Mouse (Mus musculus): ENCODE measurements around the gene Fut4. TPM values are rescaled to one million over a fixed set of nuclear protein-coding genes. Genes with fewer than 3 reads are reported as not detected.
"Not testable (repeated sequence)": the region's sequence is repeated elsewhere in the genome, so short reads cannot be mapped to it uniquely, and the experiment has no call there.

The Fut4 gene
- polyA plus RNA-seq, 1 experiment from 2014 or later = 5.0 TPM

DNA sequence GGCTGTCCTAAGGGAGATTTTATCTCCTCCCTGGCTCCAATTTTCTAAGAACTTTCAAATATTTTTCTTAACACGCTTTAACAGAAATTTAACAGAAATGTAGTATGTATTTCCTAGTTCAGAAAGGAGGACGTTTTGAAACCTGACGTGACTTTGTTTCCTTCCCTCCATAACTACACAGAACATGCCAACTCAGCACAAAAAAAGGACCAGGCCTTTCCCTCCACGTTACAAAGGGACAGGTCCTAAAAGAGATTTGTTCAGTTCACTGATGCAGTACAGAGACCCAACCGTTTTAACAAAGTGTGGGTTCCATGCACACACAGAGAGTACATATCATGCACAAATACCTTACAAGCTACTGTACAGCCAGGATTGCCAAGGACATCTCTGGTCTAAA is 30.6 kb downstream of the Fut4 start:
- DNase-seq (ENCODE audit: low spot score) = no peak
- H3K9me3 ChIP-seq (replicated peaks; ENCODE audit: control insufficient read depth, low read length) = no peaks in the 10 kb centered on the region
- H3K36me3 ChIP-seq (replicated peaks; ENCODE audit: control insufficient read depth, insufficient read depth, low read depth, low read length) = no peaks in the 10 kb centered on the region
- no peak overlapping the region for H3K4me3 ChIP-seq (ENCODE audit: low read depth, low read length)
- 84% methylated on average over 5 of the region's 5 CpGs for WGBS
- no peak for ATAC-seq (replicated peaks; ENCODE audit: insufficient number of reproducible peaks, low FRiP score, low TSS enrichment, low read depth)
- no peaks in the 10 kb centered on the region for H3K27me3 ChIP-seq (ENCODE audit: control insufficient read depth, insufficient read depth, low read length)
- no peaks in the 10 kb centered on the region for H3K4me1 ChIP-seq (ENCODE audit: control insufficient read depth, insufficient read depth, low read length)
- no peak overlapping the region for H3K9ac ChIP-seq (replicated peaks; ENCODE audit: low read length)
- H3K27ac ChIP-seq (replicated peaks; ENCODE audit: low read depth, low read length) = no peak overlapping the region
- no peak overlapping the region for H3K4me2 ChIP-seq (ENCODE audit: low read depth, low read length)

DNA sequence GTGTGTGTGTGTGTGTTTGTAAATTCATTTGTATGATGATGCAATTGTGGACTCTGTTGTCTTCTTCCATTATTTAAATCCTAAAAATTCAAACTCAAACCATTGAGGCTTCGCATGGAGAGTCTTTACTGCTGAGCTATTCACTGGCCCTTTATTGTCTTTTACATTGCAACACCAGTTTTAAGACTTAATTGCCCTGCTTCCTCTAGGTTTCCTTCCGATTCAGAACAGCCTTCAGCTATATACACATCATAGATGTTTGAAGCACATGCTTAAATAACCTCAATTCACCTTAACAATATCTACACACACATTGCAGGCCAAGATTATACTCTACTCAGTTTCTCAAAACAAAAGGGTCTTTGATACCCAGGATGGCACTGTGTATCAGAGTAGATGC is 31.8 kb downstream of the Fut4 start:
- H3K9ac ChIP-seq (replicated peaks; ENCODE audit: low read length) = no peak overlapping the region
- no peak for DNase-seq (ENCODE audit: low spot score)
- no peaks in the 10 kb centered on the region for H3K9me3 ChIP-seq (replicated peaks; ENCODE audit: control insufficient read depth, low read length)
- H3K27ac ChIP-seq (replicated peaks; ENCODE audit: low read depth, low read length) = no peak overlapping the region
- H3K36me3 ChIP-seq (replicated peaks; ENCODE audit: control insufficient read depth, insufficient read depth, low read depth, low read length) = no peaks in the 10 kb centered on the region
- no peaks in the 10 kb centered on the region for H3K27me3 ChIP-seq (ENCODE audit: control insufficient read depth, insufficient read depth, low read length)
- H3K4me3 ChIP-seq (ENCODE audit: low read depth, low read length) = no peak overlapping the region
- no peak overlapping the region for H3K4me2 ChIP-seq (ENCODE audit: low read depth, low read length)
- ATAC-seq (replicated peaks; ENCODE audit: insufficient number of reproducible peaks, low FRiP score, low TSS enrichment, low read depth) = no peak
- 40% methylated on average over 2 of the region's 2 CpGs for WGBS
- no peaks in the 10 kb centered on the region for H3K4me1 ChIP-seq (ENCODE audit: control insufficient read depth, insufficient read depth, low read length)

DNA sequence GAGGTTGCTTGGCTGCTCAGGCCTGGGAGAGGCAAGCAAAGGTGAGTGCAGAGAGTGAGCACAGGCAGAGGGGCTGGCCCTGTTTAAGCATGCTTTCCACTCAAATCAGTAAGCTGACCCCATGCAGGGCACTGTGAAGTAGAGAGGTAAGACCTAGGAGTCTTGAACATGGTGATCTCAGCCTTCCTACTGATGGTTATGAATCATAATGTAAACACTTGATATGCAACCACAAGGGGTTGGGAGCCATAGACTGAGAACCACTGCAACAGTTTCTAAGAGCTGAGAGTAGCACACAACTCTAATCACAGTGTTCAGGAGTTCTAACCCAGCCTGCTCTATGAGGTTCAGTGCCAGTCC is 33.9 kb downstream of the Fut4 start:
- H3K27me3 ChIP-seq (ENCODE audit: control insufficient read depth, insufficient read depth, low read length) = no peaks in the 10 kb centered on the region
- H3K4me3 ChIP-seq (ENCODE audit: low read depth, low read length) = no peak overlapping the region
- H3K36me3 ChIP-seq (replicated peaks; ENCODE audit: control insufficient read depth, insufficient read depth, low read depth, low read length) = no peaks in the 10 kb centered on the region
- H3K9ac ChIP-seq (replicated peaks; ENCODE audit: low read length) = no peak overlapping the region
- H3K27ac ChIP-seq (replicated peaks; ENCODE audit: low read depth, low read length) = no peak overlapping the region
- no peak for DNase-seq (ENCODE audit: low spot score)
- no peak overlapping the region for H3K4me2 ChIP-seq (ENCODE audit: low read depth, low read length)
- no peaks in the 10 kb centered on the region for H3K9me3 ChIP-seq (replicated peaks; ENCODE audit: control insufficient read depth, low read length)
- no peaks in the 10 kb centered on the region for H3K4me1 ChIP-seq (ENCODE audit: control insufficient read depth, insufficient read depth, low read length)
- ATAC-seq (replicated peaks; ENCODE audit: insufficient number of reproducible peaks, low FRiP score, low TSS enrichment, low read depth) = no peak

DNA sequence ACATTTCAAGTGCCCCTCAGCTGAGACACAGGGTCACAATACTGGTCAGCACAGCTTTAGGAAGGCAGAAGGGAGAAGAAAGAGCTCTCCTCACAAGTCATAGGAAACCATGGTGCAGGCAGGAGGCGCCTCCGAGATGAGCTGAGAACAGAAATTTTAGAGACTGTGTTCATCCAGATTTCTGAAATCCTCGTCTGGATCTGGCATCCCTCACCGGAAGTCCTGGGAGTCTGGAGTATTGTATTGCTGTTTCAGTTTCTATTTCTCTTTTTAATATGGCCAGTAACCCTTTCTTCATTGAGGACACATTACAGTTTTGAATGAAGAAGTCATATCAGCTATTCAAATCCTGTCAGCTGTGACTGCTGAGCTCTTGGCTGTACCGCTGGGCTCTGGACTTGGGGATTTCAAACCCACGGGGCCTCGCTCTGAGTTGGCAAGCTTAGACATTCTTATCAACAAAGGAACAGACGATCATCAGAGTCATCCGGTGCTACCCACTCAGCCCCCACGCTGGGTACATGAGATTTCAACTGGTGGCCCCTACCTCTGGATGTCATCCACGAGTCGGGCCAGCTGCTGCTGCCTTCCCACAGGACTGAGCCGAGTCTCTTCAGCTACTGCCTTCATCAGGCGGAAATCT is 34.4 kb downstream of the Fut4 start:
- ATAC-seq (replicated peaks; ENCODE audit: insufficient number of reproducible peaks, low FRiP score, low TSS enrichment, low read depth) (no peak), DNase-seq (ENCODE audit: low spot score) (no peak)
- Histone ChIP-seq H3K36me3 (replicated peaks; ENCODE audit: control insufficient read depth, insufficient read depth, low read depth, low read length) (no peaks in the 10 kb centered on the region), H3K27me3 (ENCODE audit: control insufficient read depth, insufficient read depth, low read length) (no peaks in the 10 kb centered on the region), H3K4me1 (ENCODE audit: control insufficient read depth, insufficient read depth, low read length) (no peaks in the 10 kb centered on the region), H3K9ac (replicated peaks; ENCODE audit: low read length) (no peak overlapping the region), H3K4me3 (ENCODE audit: low read depth, low read length) (no peak overlapping the region), H3K27ac (replicated peaks; ENCODE audit: low read depth, low read length) (no peak overlapping the region), H3K4me2 (ENCODE audit: low read depth, low read length) (no peak overlapping the region), H3K9me3 (replicated peaks; ENCODE audit: control insufficient read depth, low read length) (no peaks in the 10 kb centered on the region)
- 66% methylated on average over 14 of the region's 14 CpGs for WGBS

DNA sequence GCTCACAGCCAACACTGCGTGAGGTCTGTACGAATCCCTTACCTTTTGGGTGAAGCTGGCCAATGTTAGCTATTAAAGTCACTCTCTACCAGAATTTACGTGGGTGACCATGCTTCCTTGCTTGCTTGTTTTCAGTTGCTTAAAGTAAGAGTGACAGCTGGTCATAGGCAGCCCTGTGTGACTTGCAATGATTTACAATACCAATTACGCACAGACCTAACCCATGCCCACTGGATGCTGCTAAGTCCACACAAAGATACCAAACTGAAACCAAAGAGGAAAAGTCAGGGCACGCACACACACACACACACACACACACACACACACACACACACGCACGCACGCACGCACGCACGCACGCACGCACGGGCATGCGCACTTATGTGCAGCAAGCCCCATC is 36.9 kb downstream of the Fut4 start:
- H3K4me3 ChIP-seq (ENCODE audit: low read depth, low read length) = no peak overlapping the region
- ATAC-seq (replicated peaks; ENCODE audit: insufficient number of reproducible peaks, low FRiP score, low TSS enrichment, low read depth) = no peak
- H3K27ac ChIP-seq (replicated peaks; ENCODE audit: low read depth, low read length) = no peak overlapping the region
- no peak for DNase-seq (ENCODE audit: low spot score)
- WGBS = 87% methylated on average over 14 of the region's 15 CpGs
- H3K36me3 ChIP-seq (replicated peaks; ENCODE audit: control insufficient read depth, insufficient read depth, low read depth, low read length) = no peaks in the 10 kb centered on the region
- no peaks in the 10 kb centered on the region for H3K4me1 ChIP-seq (ENCODE audit: control insufficient read depth, insufficient read depth, low read length)
- no peak overlapping the region for H3K9ac ChIP-seq (replicated peaks; ENCODE audit: low read length)
- H3K27me3 ChIP-seq (ENCODE audit: control insufficient read depth, insufficient read depth, low read length) = no peaks in the 10 kb centered on the region
- no peak overlapping the region for H3K4me2 ChIP-seq (ENCODE audit: low read depth, low read length)
- H3K9me3 ChIP-seq (replicated peaks; ENCODE audit: control insufficient read depth, low read length) = no peaks in the 10 kb centered on the region

DNA sequence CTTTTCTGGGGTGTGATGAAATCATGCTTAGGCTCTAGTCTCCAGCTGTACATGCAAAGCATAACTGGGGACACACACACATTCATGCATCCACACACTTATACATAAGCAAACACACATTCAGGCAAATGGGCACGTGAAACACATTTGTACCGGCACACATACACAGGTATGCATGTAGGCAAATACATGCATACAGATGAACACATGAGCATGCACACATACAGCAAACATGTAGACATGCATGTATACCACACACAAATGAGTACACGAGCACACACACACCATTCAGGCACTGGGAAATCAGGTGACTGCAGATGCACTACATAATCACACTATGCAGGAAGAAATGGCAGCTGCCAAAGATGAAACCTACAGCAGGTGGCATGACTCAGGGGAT is 41.3 kb downstream of the Fut4 start:
- WGBS = 88% methylated on average over 3 of the region's 3 CpGs
- H3K9ac ChIP-seq (replicated peaks; ENCODE audit: low read length) = no peak overlapping the region
- H3K27ac ChIP-seq (replicated peaks; ENCODE audit: low read depth, low read length) = no peak overlapping the region
- DNase-seq (ENCODE audit: low spot score) (no peak), ATAC-seq (replicated peaks; ENCODE audit: insufficient number of reproducible peaks, low FRiP score, low TSS enrichment, low read depth) (no peak)
- no peaks in the 10 kb centered on the region for H3K27me3 ChIP-seq (ENCODE audit: control insufficient read depth, insufficient read depth, low read length)
- no peaks in the 10 kb centered on the region for H3K36me3 ChIP-seq (replicated peaks; ENCODE audit: control insufficient read depth, insufficient read depth, low read depth, low read length)
- H3K4me2 ChIP-seq (ENCODE audit: low read depth, low read length) = no peak overlapping the region
- no peaks in the 10 kb centered on the region for H3K9me3 ChIP-seq (replicated peaks; ENCODE audit: control insufficient read depth, low read length)
- H3K4me1 ChIP-seq (ENCODE audit: control insufficient read depth, insufficient read depth, low read length) = no peaks in the 10 kb centered on the region
- no peak overlapping the region for H3K4me3 ChIP-seq (ENCODE audit: low read depth, low read length)

DNA sequence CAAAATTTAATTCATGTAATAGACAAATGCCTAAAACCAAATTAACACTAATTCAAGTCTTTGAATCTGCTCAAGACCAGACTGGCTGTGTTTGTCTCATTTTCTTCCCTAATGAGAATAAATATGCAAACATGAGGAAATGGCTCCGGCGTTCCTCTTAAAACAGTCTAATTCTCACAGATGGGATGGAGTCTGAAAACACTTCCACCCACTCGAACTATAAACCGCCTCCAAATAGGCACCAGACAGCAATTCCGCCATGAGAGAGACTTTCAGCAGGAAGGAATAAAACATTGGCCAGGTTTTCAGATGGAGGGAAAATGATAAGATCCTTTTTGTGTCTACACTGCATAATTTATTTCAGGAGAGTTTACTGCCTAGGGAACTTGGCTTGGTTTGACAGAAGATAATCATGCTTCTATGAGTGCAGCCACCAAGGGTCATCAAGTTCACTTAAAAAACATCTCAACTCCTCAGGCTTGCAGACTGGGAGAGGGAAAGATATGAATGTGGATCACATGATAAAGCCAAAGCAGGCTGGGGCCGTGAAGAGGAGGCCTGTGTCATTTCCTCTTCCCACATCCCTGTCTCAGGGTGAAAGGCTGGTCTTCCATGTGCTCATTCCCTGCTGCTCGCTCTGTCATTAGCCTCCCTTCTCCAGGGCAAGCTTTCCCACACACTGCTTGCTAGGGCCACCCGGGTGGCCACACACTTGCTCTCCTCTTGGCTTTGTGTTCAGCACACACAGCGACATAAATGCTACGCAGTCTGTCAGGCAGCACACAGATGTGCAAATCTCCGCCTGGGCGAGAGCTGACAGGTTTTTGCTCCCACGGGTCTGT is 46.7 kb downstream of the Fut4 start:
- Histone ChIP-seq H3K4me3 (ENCODE audit: low read depth, low read length) (no peak overlapping the region), H3K4me1 (ENCODE audit: control insufficient read depth, insufficient read depth, low read length) (no peaks in the 10 kb centered on the region), H3K36me3 (replicated peaks; ENCODE audit: control insufficient read depth, insufficient read depth, low read depth, low read length) (no peaks in the 10 kb centered on the region), H3K4me2 (ENCODE audit: low read depth, low read length) (no peak overlapping the region), H3K9ac (replicated peaks; ENCODE audit: low read length) (no peak overlapping the region), H3K27ac (replicated peaks; ENCODE audit: low read depth, low read length) (no peak overlapping the region), H3K27me3 (ENCODE audit: control insufficient read depth, insufficient read depth, low read length) (no peaks in the 10 kb centered on the region), H3K9me3 (replicated peaks; ENCODE audit: control insufficient read depth, low read length) (no peaks in the 10 kb centered on the region)
- WGBS = 68% methylated on average over 13 of the region's 13 CpGs
- ATAC-seq (replicated peaks; ENCODE audit: insufficient number of reproducible peaks, low FRiP score, low TSS enrichment, low read depth) (no peak), DNase-seq (ENCODE audit: low spot score) (no peak)

DNA sequence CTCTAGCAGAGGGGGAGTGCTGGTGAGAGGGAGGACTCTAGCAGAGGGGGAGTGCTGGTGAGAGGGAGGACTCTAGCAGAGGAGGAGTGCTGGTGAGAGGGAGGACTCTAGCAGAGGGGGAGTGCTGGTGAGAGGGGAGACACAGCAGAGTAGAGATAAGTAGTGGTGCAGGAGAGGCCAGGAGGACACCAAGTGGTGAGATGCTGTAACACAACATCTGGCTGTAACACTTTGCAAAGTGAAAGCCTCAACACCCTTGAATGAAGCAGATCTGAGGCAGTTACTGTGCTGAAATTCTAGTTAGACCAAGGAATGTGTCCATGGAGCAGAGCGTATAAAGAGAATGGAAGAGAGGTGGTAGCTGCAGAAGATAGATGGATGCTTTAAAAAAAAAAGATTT is 51.4 kb downstream of the Fut4 start:
- H3K4me1 ChIP-seq (ENCODE audit: control insufficient read depth, insufficient read depth, low read length) = not testable (repeated sequence)

More for the DNA sequence above, 51.4 kb downstream of the Fut4 start:
- H3K9ac ChIP-seq (replicated peaks; ENCODE audit: low read length); H3K4me3 ChIP-seq (ENCODE audit: low read depth, low read length); ATAC-seq (replicated peaks; ENCODE audit: insufficient number of reproducible peaks, low FRiP score, low TSS enrichment, low read depth); DNase-seq (ENCODE audit: low spot score); H3K36me3 ChIP-seq (replicated peaks; ENCODE audit: control insufficient read depth, insufficient read depth, low read depth, low read length); H3K9me3 ChIP-seq (replicated peaks; ENCODE audit: control insufficient read depth, low read length); H3K27ac ChIP-seq (replicated peaks; ENCODE audit: low read depth, low read length); H3K4me2 ChIP-seq (ENCODE audit: low read depth, low read length); H3K27me3 ChIP-seq (ENCODE audit: control insufficient read depth, insufficient read depth, low read length): not testable (repeated sequence)
- WGBS = 82% methylated on average over 1 of the region's 1 CpGs

Measured in embryonic facial prominence, embryonic 11.5 days (tissue).